Mouse (Mus musculus): ENCODE measurements around the gene C1qtnf4. TPM values are rescaled to one million over a fixed set of nuclear protein-coding genes. Genes with fewer than 3 reads are reported as not detected.

C1qtnf4 gene
- total and polyA plus RNA-seq, 3 experiments, result not detected

- H3K9me3 ChIP-seq (replicated peaks; ENCODE audit: low read length), result no peaks in the 10 kb centered on the region
- no peak for DNase-seq (ENCODE audit: extremely low read depth)
- in situ Hi-C loops (cut with MboI; ENCODE audit: low pct_ligation_motif_present, low pct_unique_long_range_greater_than_20kb, low sequenced_read_pairs) (no loop called here), dilution Hi-C loops (cut with MboI; ENCODE audit: extremely low pct_ligation_motif_present, extremely low pct_unique_long_range_greater_than_20kb, low sequenced_read_pairs) (no loop called here)
- no peak for TF ChIP-seq ELF1 (IDR thresholded peaks at IDR 0.05; ENCODE audit: low read depth, low read length)
- TF ChIP-seq E2F4 (IDR thresholded peaks at IDR 0.05; ENCODE audit: insufficient replicate concordance, low read depth, low read length), result no peak
- no peak for TF ChIP-seq CHD2 (IDR thresholded peaks at IDR 0.05; ENCODE audit: low read length)
- TF ChIP-seq UBTF (IDR thresholded peaks at IDR 0.05; ENCODE audit: low read depth, low read length), result no peak
- TF ChIP-seq RAD21 (IDR thresholded peaks at IDR 0.05; ENCODE audit: low read depth, low read length), result no peak
- TF ChIP-seq TBP (conservative IDR thresholded peaks at IDR 0.05; ENCODE audit: low read depth, low read length), result no peak
- no peak for TF ChIP-seq IRF4 (IDR thresholded peaks at IDR 0.05; ENCODE audit: low read depth, low read length)
- H3K4me1 ChIP-seq (ENCODE audit: control insufficient read depth in 1 of 2, insufficient read depth in 2 of 2), result no peaks in the 10 kb centered on the region
- H3K27ac ChIP-seq (ENCODE audit: insufficient read depth, low read depth), result no peak overlapping the region
- no peaks in the 10 kb centered on the region for H3K79me2 ChIP-seq (replicated peaks; ENCODE audit: control insufficient read depth, extremely low read depth, insufficient read depth, poor library complexity, severe bottlenecking)
- H3K4me3 ChIP-seq (replicated peaks in 1 of 3; ENCODE audit: low read depth in 2 of 3, low read length in 2 of 3, poor library complexity in 1 of 3), result no peak overlapping the region
- H3K27me3 ChIP-seq (replicated peaks), result no peaks in the 10 kb centered on the region
- H3K36me3 ChIP-seq (replicated peaks in 1 of 2; ENCODE audit: control insufficient read depth in 1 of 2, insufficient read depth in 1 of 2, low read length in 1 of 2), result peaks cover 34 to 85% of the 10 kb centered on the region in 2 experiments
- H3K4me2 ChIP-seq (ENCODE audit: insufficient read depth, low read depth, poor library complexity, severe bottlenecking), result no peak overlapping the region
- no peak overlapping the region for H3K9ac ChIP-seq (ENCODE audit: insufficient read depth, low read depth)
Observed at GRCm38 (mm10) chr2:90861486-90861885, 24.2 kb upstream of the C1qtnf4 start.

GRCm38 (mm10) chr2:90864184-90864583, 21.5 kb upstream of the C1qtnf4 start:
- no peak overlapping the region for H3K4me2 ChIP-seq (ENCODE audit: insufficient read depth, low read depth, poor library complexity, severe bottlenecking)
- H3K9ac ChIP-seq (ENCODE audit: insufficient read depth, low read depth), result no peak overlapping the region
- H3K4me1 ChIP-seq (ENCODE audit: control insufficient read depth in 1 of 2, insufficient read depth in 2 of 2), result no peaks in the 10 kb centered on the region
- TF ChIP-seq ETS1 (conservative IDR thresholded peaks at IDR 0.05; ENCODE audit: low read depth, low read length) (no peak), NELFE (IDR thresholded peaks at IDR 0.05; ENCODE audit: low read depth, low read length) (no peak), ZKSCAN1 (IDR thresholded peaks at IDR 0.05; ENCODE audit: borderline replicate concordance, low read depth, low read length) (no peak)
- in situ Hi-C loops (cut with MboI; ENCODE audit: low pct_ligation_motif_present, low pct_unique_long_range_greater_than_20kb, low sequenced_read_pairs), result no loop called here
- H3K9me3 ChIP-seq (replicated peaks; ENCODE audit: low read length), result no peaks in the 10 kb centered on the region
- no peaks in the 10 kb centered on the region for H3K27me3 ChIP-seq (replicated peaks)
- DNase-seq (ENCODE audit: extremely low read depth), result no peak
- H3K79me2 ChIP-seq (replicated peaks; ENCODE audit: control insufficient read depth, extremely low read depth, insufficient read depth, poor library complexity, severe bottlenecking), result no peaks in the 10 kb centered on the region
- H3K36me3 ChIP-seq (replicated peaks in 1 of 2; ENCODE audit: control insufficient read depth in 1 of 2, insufficient read depth in 1 of 2, low read length in 1 of 2), result peaks cover 29 to 88% of the 10 kb centered on the region in 2 experiments
- no peak overlapping the region for H3K4me3 ChIP-seq (replicated peaks in 1 of 3; ENCODE audit: low read depth in 2 of 3, low read length in 2 of 3, poor library complexity in 1 of 3)
- dilution Hi-C loops (cut with MboI; ENCODE audit: extremely low pct_ligation_motif_present, extremely low pct_unique_long_range_greater_than_20kb, low sequenced_read_pairs), result no loop called here
- no peak overlapping the region for H3K27ac ChIP-seq (ENCODE audit: insufficient read depth, low read depth)

- Histone ChIP-seq H3K9ac (ENCODE audit: insufficient read depth, low read depth) (no peak overlapping the region), H3K9me3 (replicated peaks; ENCODE audit: low read length) (no peaks in the 10 kb centered on the region), H3K36me3 (replicated peaks in 1 of 2; ENCODE audit: control insufficient read depth in 1 of 2, insufficient read depth in 1 of 2, low read length in 1 of 2) (peaks cover 18 to 64% of the 10 kb centered on the region in 2 experiments), H3K79me2 (replicated peaks; ENCODE audit: control insufficient read depth, extremely low read depth, insufficient read depth, poor library complexity, severe bottlenecking) (no peaks in the 10 kb centered on the region), H3K4me1 (ENCODE audit: control insufficient read depth in 1 of 2, insufficient read depth in 2 of 2) (peaks cover 0 to under 1% of the 10 kb centered on the region in 2 experiments; a peak in 1 of 4 replicates), H3K4me2 (ENCODE audit: insufficient read depth, low read depth, poor library complexity, severe bottlenecking) (no peak overlapping the region), H3K27ac (ENCODE audit: insufficient read depth, low read depth) (no peak overlapping the region), H3K27me3 (replicated peaks) (no peaks in the 10 kb centered on the region), H3K4me3 (replicated peaks in 1 of 3; ENCODE audit: low read depth in 2 of 3, low read length in 2 of 3, poor library complexity in 1 of 3) (no peak overlapping the region)
- peak; percentile 71 for DNase-seq (ENCODE audit: extremely low read depth)
- in situ Hi-C loops (cut with MboI; ENCODE audit: low pct_ligation_motif_present, low pct_unique_long_range_greater_than_20kb, low sequenced_read_pairs), result no loop called here
- dilution Hi-C loops (cut with MboI; ENCODE audit: extremely low pct_ligation_motif_present, extremely low pct_unique_long_range_greater_than_20kb, low sequenced_read_pairs), result no loop called here
- TF ChIP-seq RAD21 (IDR thresholded peaks at IDR 0.05; ENCODE audit: low read depth, low read length), result peak; percentile 83
- no peak for TF ChIP-seq NELFE (IDR thresholded peaks at IDR 0.05; ENCODE audit: low read depth, low read length)
- no peak for TF ChIP-seq CHD1 (IDR thresholded peaks at IDR 0.05; ENCODE audit: low read depth, low read length)
- no peak for TF ChIP-seq ZKSCAN1 (IDR thresholded peaks at IDR 0.05; ENCODE audit: borderline replicate concordance, low read depth, low read length)
- TF ChIP-seq MAFK (IDR thresholded peaks at IDR 0.05; ENCODE audit: insufficient replicate concordance, low read length), result no peak
- TF ChIP-seq CTCF (conservative IDR thresholded peaks at IDR 0.05 in 1 of 2, IDR thresholded peaks at IDR 0.05 in 1 of 2; ENCODE audit: low read depth in 2 of 2, low read length in 2 of 2), result peak; percentile 67 to 90
- TF ChIP-seq ELF1 (IDR thresholded peaks at IDR 0.05; ENCODE audit: low read depth, low read length), result no peak
- TF ChIP-seq EP300 (IDR thresholded peaks at IDR 0.05; ENCODE audit: low read length), result no peak
- TF ChIP-seq ZC3H11A (IDR thresholded peaks at IDR 0.05; ENCODE audit: low read depth, low read length), result peak; percentile 44; the same call in 1 of the 2 replicates
- no peak for TF ChIP-seq POLR2AphosphoS2 (IDR thresholded peaks at IDR 0.05; ENCODE audit: low read depth, low read length)
- no peak for TF ChIP-seq USF1 (IDR thresholded peaks at IDR 0.05; ENCODE audit: low read depth, low read length)
- TF ChIP-seq MXI1 (IDR thresholded peaks at IDR 0.05; ENCODE audit: low read depth, low read length), result no peak
- no peak for TF ChIP-seq CHD2 (IDR thresholded peaks at IDR 0.05; ENCODE audit: low read length)
- no peak for TF ChIP-seq USF2 (conservative IDR thresholded peaks at IDR 0.05; ENCODE audit: low read depth, low read length)
- no peak for TF ChIP-seq ETS1 (conservative IDR thresholded peaks at IDR 0.05; ENCODE audit: low read depth, low read length)
- TF ChIP-seq SMC3 (IDR thresholded peaks at IDR 0.05; ENCODE audit: low read depth, low read length), result peak; percentile 82
- no peak for TF ChIP-seq POLR2A (IDR thresholded peaks at IDR 0.05; ENCODE audit: low read depth, low read length)
- no peak for TF ChIP-seq RCOR1 (conservative IDR thresholded peaks at IDR 0.05; ENCODE audit: low read depth, low read length)
Observed at GRCm38 (mm10) chr2:90866524-90866923, 19.1 kb upstream of the C1qtnf4 start.
